Mouse (Mus musculus) spleen, postnatal 36 days (tissue): Measurements from ENCODE around the gene Ppp1r12a.

Experiments used
- DNase-seq, 2 experiments: peaks; one replicate each; pipeline ENCODE4 v3.0.0; 2022; ENCODE audit warnings: low spot score in 2 of 2, mixed read lengths in 1 of 2

The Ppp1r12a gene

GRCm38 (mm10) chr10:108333642-108334041, 171.6 kb downstream of the Ppp1r12a start:
- DNase-seq: no peak
